Mouse (Mus musculus) kidney, adult 2 months (tissue): ENCODE data around the gene Dcst2.

Experiments used
- CTCF ChIP-seq: fragments of 200-500 bp; conservative IDR thresholded peaks from 2 replicates; pipeline ENCODE4 v1.5.1; 2011; ENCODE audit warnings: low read depth, mild to moderate bottlenecking, control low read depth, low read length, moderate library complexity, mixed read lengths; ENCODE audit not compliant: insufficient read depth, insufficient read length
- POLR2A ChIP-seq: fragments of 200-500 bp; IDR thresholded peaks from one replicate; pipeline ENCODE4 v1.6.1; 2011; ENCODE audit warnings: low read depth, low read length, control low read depth

- TF ChIP-seq CTCF (no peak), POLR2A (no peak)
Observed at GRCm38 (mm10) chr3:89328623-89329022, 33.2 kb upstream of the Dcst2 start.
